Mouse (Mus musculus): ENCODE data around the gene Habp2. TPM values are rescaled to one million over a fixed set of nuclear protein-coding genes. Genes with fewer than 3 reads are reported as not detected.
"Not testable (repeated sequence)": the region's sequence is repeated elsewhere in the genome, so short reads cannot be mapped to it uniquely, and the experiment has no call there.

The Habp2 gene
- polyA plus RNA-seq, 1 experiment from 2014 or later: not detected

DNA sequence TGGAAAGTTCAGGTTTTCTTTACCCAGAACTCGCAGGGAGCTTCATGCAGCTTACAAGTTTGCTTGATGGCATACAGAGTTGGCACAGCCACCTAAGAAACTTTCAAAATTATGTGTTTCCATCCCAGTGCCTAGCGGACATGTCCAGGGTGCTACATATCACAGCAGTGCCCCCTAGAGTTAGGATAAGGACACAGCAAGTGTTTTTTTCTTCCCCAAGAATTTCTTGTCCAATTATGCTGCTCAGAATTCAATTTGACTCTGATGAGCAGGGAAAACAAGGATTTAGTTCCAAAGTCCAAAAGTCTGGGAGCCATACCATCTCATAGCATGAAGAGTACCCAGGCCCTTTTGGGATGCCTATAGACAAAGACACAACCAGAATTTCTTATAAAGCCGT, 59.1 kb downstream of the Habp2 start:
- WGBS: 81% methylated on average over 3 of the region's 3 CpGs
- peak; percentile 68 for DNase-seq (ENCODE audit: low spot score)

GRCm38 (mm10) chr19:56346750-56347149, 59.8 kb downstream of the Habp2 start:
- Histone ChIP-seq H3K27me3 (ENCODE audit: control insufficient read depth, insufficient read depth, low read length) (no peaks in the 10 kb centered on the region), H3K4me3 (replicated peaks; ENCODE audit: low read length) (no peak overlapping the region), H3K9ac (no peak overlapping the region), H3K9me3 (ENCODE audit: control insufficient read depth, low read length) (no peaks in the 10 kb centered on the region), H3K4me1 (replicated peaks; ENCODE audit: control insufficient read depth, insufficient read depth, low read length) (peaks cover 11% of the 10 kb centered on the region; the same call in 1 of the 2 replicates), H3K27ac (no peak overlapping the region), H3K4me2 (replicated peaks) (no peak overlapping the region), H3K36me3 (replicated peaks; ENCODE audit: control insufficient read depth, insufficient read depth) (no peaks in the 10 kb centered on the region)
- ATAC-seq (ENCODE audit: low FRiP score) (no peak), DNase-seq (ENCODE audit: low spot score) (no peak)
- WGBS: 45% methylated on average over 13 of the region's 13 CpGs

More for the DNA sequence above, 59.1 kb downstream of the Habp2 start:
- Histone ChIP-seq H3K9ac (no peak overlapping the region), H3K4me2 (replicated peaks) (no peak overlapping the region), H3K36me3 (replicated peaks; ENCODE audit: control insufficient read depth, insufficient read depth) (no peaks in the 10 kb centered on the region), H3K27me3 (ENCODE audit: control insufficient read depth, insufficient read depth, low read length) (no peaks in the 10 kb centered on the region), H3K9me3 (ENCODE audit: control insufficient read depth, low read length) (no peaks in the 10 kb centered on the region), H3K4me3 (replicated peaks; ENCODE audit: low read length) (no peak overlapping the region), H3K27ac (no peak overlapping the region), H3K4me1 (replicated peaks; ENCODE audit: control insufficient read depth, insufficient read depth, low read length) (peaks cover 11% of the 10 kb centered on the region; the same call in 1 of the 2 replicates)
- no peak for ATAC-seq (ENCODE audit: low FRiP score)

GRCm38 (mm10) chr19:56349295-56349694, 62.4 kb downstream of the Habp2 start:
- Histone ChIP-seq H3K9me3 (ENCODE audit: control insufficient read depth, low read length) (no peaks in the 10 kb centered on the region), H3K4me1 (replicated peaks; ENCODE audit: control insufficient read depth, insufficient read depth, low read length) (peaks cover 3% of the 10 kb centered on the region; the same call in 1 of the 2 replicates), H3K4me3 (replicated peaks; ENCODE audit: low read length) (no peak overlapping the region), H3K36me3 (replicated peaks; ENCODE audit: control insufficient read depth, insufficient read depth) (no peaks in the 10 kb centered on the region), H3K27me3 (ENCODE audit: control insufficient read depth, insufficient read depth, low read length) (no peaks in the 10 kb centered on the region), H3K4me2 (replicated peaks) (no peak overlapping the region), H3K27ac (no peak overlapping the region), H3K9ac (no peak overlapping the region)
- 43% methylated on average over 6 of the region's 6 CpGs for WGBS
- no peak for DNase-seq (ENCODE audit: low spot score)
- no peak for ATAC-seq (ENCODE audit: low FRiP score)

GRCm38 (mm10) chr19:56353689-56354088, 66.8 kb downstream of the Habp2 start:
- H3K4me3 ChIP-seq (replicated peaks; ENCODE audit: low read length): no peak overlapping the region
- H3K27ac ChIP-seq: no peak overlapping the region
- H3K9ac ChIP-seq: no peak overlapping the region
- H3K4me2 ChIP-seq (replicated peaks): no peak overlapping the region
- no peaks in the 10 kb centered on the region for H3K4me1 ChIP-seq (replicated peaks; ENCODE audit: control insufficient read depth, insufficient read depth, low read length)
- no peak for DNase-seq (ENCODE audit: low spot score)
- no peak for ATAC-seq (ENCODE audit: low FRiP score)
- no peaks in the 10 kb centered on the region for H3K27me3 ChIP-seq (ENCODE audit: control insufficient read depth, insufficient read depth, low read length)
- no peaks in the 10 kb centered on the region for H3K36me3 ChIP-seq (replicated peaks; ENCODE audit: control insufficient read depth, insufficient read depth)
- no peaks in the 10 kb centered on the region for H3K9me3 ChIP-seq (ENCODE audit: control insufficient read depth, low read length)
- 92% methylated on average over 10 of the region's 10 CpGs for WGBS

DNA sequence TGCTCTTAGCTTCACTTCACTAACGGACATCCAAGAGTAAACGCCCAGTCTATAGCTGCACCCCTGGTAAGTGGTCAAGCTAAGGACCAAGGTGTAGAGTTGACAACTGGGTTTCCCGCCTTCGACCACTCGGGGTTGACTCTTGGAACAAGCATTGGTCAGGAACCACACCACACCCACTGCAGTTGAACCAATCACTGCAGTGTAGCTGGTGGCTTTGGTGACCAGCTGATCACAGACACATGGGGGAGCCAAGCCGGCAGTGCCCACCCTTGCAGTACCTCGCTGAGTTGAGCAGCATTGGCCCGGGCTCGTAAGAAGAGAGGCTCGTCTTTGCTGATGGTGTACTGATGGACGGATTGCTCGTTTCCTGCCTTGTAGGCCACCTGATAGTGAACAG, 68.3 kb downstream of the Habp2 start:
- Histone ChIP-seq H3K9ac (no peak overlapping the region), H3K4me2 (replicated peaks) (no peak overlapping the region), H3K4me3 (replicated peaks; ENCODE audit: low read length) (no peak overlapping the region), H3K9me3 (ENCODE audit: control insufficient read depth, low read length) (no peaks in the 10 kb centered on the region), H3K4me1 (replicated peaks; ENCODE audit: control insufficient read depth, insufficient read depth, low read length) (no peaks in the 10 kb centered on the region), H3K27ac (no peak overlapping the region), H3K27me3 (ENCODE audit: control insufficient read depth, insufficient read depth, low read length) (no peaks in the 10 kb centered on the region), H3K36me3 (replicated peaks; ENCODE audit: control insufficient read depth, insufficient read depth) (no peaks in the 10 kb centered on the region)
- ATAC-seq (ENCODE audit: low FRiP score) (no peak), DNase-seq (ENCODE audit: low spot score) (no peak)
- WGBS: 87% methylated on average over 12 of the region's 12 CpGs

GRCm38 (mm10) chr19:56356480-56357373, 69.8 kb downstream of the Habp2 start:
- no peak overlapping the region for H3K4me2 ChIP-seq (replicated peaks)
- peak; percentile 62 for DNase-seq (ENCODE audit: low spot score)
- no peaks in the 10 kb centered on the region for H3K9me3 ChIP-seq (ENCODE audit: control insufficient read depth, low read length)
- H3K27ac ChIP-seq: no peak overlapping the region
- H3K4me1 ChIP-seq (replicated peaks; ENCODE audit: control insufficient read depth, insufficient read depth, low read length): no peaks in the 10 kb centered on the region
- no peaks in the 10 kb centered on the region for H3K27me3 ChIP-seq (ENCODE audit: control insufficient read depth, insufficient read depth, low read length)
- no peaks in the 10 kb centered on the region for H3K36me3 ChIP-seq (replicated peaks; ENCODE audit: control insufficient read depth, insufficient read depth)
- no peak overlapping the region for H3K4me3 ChIP-seq (replicated peaks; ENCODE audit: low read length)
- H3K9ac ChIP-seq: no peak overlapping the region
- WGBS: 44% methylated on average over 17 of the region's 17 CpGs
- no peak for ATAC-seq (ENCODE audit: low FRiP score)

DNA sequence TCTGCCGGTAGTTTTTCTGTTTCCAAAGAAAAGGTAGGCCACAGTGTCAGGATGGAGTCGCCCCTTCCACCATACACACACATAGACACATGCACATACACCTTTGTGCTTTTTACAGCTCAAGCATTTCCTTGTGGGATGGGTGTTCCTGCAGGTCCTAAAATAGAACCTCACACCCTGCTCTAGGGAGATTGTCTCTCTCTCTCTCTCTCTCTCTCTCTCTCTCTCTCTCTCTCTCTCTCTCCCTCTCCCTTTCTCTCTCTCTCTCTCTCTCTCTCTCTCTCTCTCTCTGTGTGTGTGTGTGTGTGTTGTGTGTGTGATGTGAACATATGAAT, 70.4 kb downstream of the Habp2 start:
- H3K9me3 ChIP-seq (ENCODE audit: control insufficient read depth, low read length); H3K4me1 ChIP-seq (replicated peaks; ENCODE audit: control insufficient read depth, insufficient read depth, low read length); H3K27me3 ChIP-seq (ENCODE audit: control insufficient read depth, insufficient read depth, low read length); H3K36me3 ChIP-seq (replicated peaks; ENCODE audit: control insufficient read depth, insufficient read depth); H3K9ac ChIP-seq; H3K27ac ChIP-seq; ATAC-seq (ENCODE audit: low FRiP score); H3K4me2 ChIP-seq (replicated peaks); H3K4me3 ChIP-seq (replicated peaks; ENCODE audit: low read length); DNase-seq (ENCODE audit: low spot score): not testable (repeated sequence)
- WGBS: 85% methylated on average over 2 of the region's 2 CpGs

DNA sequence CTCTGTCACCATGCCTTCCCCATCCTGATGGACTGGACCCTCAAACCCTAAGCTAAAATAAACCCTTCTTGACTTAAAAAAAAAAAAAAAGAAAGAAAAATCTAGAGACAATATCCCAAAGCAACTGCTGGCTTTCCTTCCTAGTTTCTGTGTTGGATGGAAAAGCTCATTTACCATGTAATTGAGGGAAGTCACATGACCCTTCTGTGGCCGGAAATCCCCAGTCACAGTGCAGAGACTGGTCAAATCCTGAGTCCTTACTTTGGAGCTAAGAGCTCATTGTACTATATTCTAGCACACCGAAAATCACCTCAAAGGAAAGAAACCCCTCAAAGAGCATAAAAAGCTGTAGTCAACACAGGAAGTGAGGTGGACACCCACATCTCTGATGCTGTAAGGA, 72.0 kb downstream of the Habp2 start:
- DNase-seq (ENCODE audit: low spot score) (no peak), ATAC-seq (ENCODE audit: low FRiP score) (no peak)
- WGBS: 76% methylated on average over 2 of the region's 2 CpGs
- Histone ChIP-seq H3K4me3 (replicated peaks; ENCODE audit: low read length) (no peak overlapping the region), H3K4me2 (replicated peaks) (no peak overlapping the region), H3K9me3 (ENCODE audit: control insufficient read depth, low read length) (no peaks in the 10 kb centered on the region), H3K4me1 (replicated peaks; ENCODE audit: control insufficient read depth, insufficient read depth, low read length) (no peaks in the 10 kb centered on the region), H3K27ac (no peak overlapping the region), H3K27me3 (ENCODE audit: control insufficient read depth, insufficient read depth, low read length) (no peaks in the 10 kb centered on the region), H3K9ac (no peak overlapping the region), H3K36me3 (replicated peaks; ENCODE audit: control insufficient read depth, insufficient read depth) (no peaks in the 10 kb centered on the region)

DNA sequence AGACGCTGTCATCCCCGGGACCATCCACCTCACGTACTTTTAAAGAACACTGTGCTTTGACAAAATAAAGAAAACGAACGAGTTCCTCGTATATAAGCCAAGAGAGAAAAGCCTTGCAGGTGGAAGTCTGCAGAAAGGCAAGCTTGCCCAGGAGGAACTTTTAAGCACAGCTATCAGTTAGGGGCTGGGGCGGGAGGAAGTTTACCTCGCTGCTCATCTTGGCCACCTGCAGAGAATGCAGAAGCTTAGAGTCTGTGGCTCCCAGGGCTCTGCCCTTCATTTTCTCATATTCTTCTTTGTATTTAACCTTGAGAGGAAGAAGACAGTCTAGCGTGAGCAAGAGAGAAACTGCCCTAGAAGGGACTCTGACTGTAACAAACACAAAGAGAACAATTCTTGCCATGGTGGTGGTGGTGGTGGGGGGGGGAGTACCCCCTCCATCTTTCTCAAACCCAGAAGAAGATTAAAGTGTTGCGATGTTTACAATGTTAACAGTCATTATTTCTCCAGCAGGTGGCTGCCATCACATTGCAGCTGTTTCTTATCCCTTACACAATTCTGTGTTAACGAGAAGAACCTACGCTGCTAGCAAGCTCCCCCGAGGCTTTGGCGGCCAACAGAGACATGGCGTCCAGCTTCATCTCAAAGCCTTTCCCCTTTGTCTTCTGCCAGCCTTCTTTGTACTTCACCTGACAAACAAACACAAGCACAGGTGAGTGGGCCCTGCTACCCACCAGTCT, 77.0 kb downstream of the Habp2 start:
- Histone ChIP-seq H3K27me3 (ENCODE audit: control insufficient read depth, insufficient read depth, low read length) (no peaks in the 10 kb centered on the region), H3K9ac (no peak overlapping the region), H3K27ac (no peak overlapping the region), H3K4me3 (replicated peaks; ENCODE audit: low read length) (no peak overlapping the region), H3K36me3 (replicated peaks; ENCODE audit: control insufficient read depth, insufficient read depth) (no peaks in the 10 kb centered on the region), H3K4me2 (replicated peaks) (no peak overlapping the region), H3K9me3 (ENCODE audit: control insufficient read depth, low read length) (no peaks in the 10 kb centered on the region), H3K4me1 (replicated peaks; ENCODE audit: control insufficient read depth, insufficient read depth, low read length) (no peaks in the 10 kb centered on the region)
- WGBS: 71% methylated on average over 15 of the region's 15 CpGs
- DNase-seq (ENCODE audit: low spot score): no peak
- ATAC-seq (ENCODE audit: low FRiP score): no peak

Measured in hindbrain, embryonic 14.5 days (tissue).